Mouse (Mus musculus) CH12.LX (cell line): ENCODE measurements around the gene Specc1l.

ENCODE experiments used
- CTCF ChIP-seq, 2 experiments: IDR thresholded peaks in 1 of 2; conservative IDR thresholded peaks in 1 of 2; 2 replicates each; pipeline ENCODE4 v1.5.1; 2011 to 2012; ENCODE audit warnings: low read depth in 2 of 2, low read length in 2 of 2, improper control_type of control experiment in 1 of 2, inconsistent platforms in 1 of 2, mild to moderate bottlenecking in 1 of 2, moderate library complexity in 1 of 2
- EP300 ChIP-seq: IDR thresholded peaks from 2 replicates; pipeline ENCODE4 v1.6.1; 2011; ENCODE audit warnings: low read length, improper control_type of control experiment
- IRF4 ChIP-seq: IDR thresholded peaks from 2 replicates; pipeline ENCODE4 v1.6.1; 2014; ENCODE audit warnings: low read depth, mild to moderate bottlenecking, inconsistent platforms, low read length, improper control_type of control experiment
- KAT2A ChIP-seq: IDR thresholded peaks from 2 replicates; pipeline ENCODE4 v1.6.1; 2012; ENCODE audit warnings: low read length, improper control_type of control experiment, inconsistent platforms; ENCODE audit not compliant: insufficient replicate concordance
- MXI1 ChIP-seq: IDR thresholded peaks from 2 replicates; pipeline ENCODE4 v1.6.1; 2011; ENCODE audit warnings: mild to moderate bottlenecking, low read depth, low read length, improper control_type of control experiment
- MYC ChIP-seq: IDR thresholded peaks from 2 replicates; pipeline ENCODE4 v1.6.1; 2011; ENCODE audit warnings: low read depth, mild to moderate bottlenecking, improper control_type of control experiment, low read length
- NELFE ChIP-seq: IDR thresholded peaks from 2 replicates; pipeline ENCODE4 v1.6.1; 2011; ENCODE audit warnings: low read depth, low read length, improper control_type of control experiment
- POLR2A ChIP-seq: IDR thresholded peaks from 2 replicates; pipeline ENCODE4 v1.6.1; 2011; ENCODE audit warnings: low read depth, mild to moderate bottlenecking, improper control_type of control experiment, low read length
- POLR2AphosphoS2 ChIP-seq: IDR thresholded peaks from 2 replicates; pipeline ENCODE4 v1.6.1; 2011; ENCODE audit warnings: low read depth, low read length, improper control_type of control experiment
- TBP ChIP-seq: conservative IDR thresholded peaks from 2 replicates; pipeline ENCODE4 v1.6.1; 2011; ENCODE audit warnings: low read depth, low read length, improper control_type of control experiment
- UBTF ChIP-seq: IDR thresholded peaks from 2 replicates; pipeline ENCODE4 v1.6.1; 2012; ENCODE audit warnings: low read depth, mild to moderate bottlenecking, inconsistent platforms, low read length, improper control_type of control experiment, moderate library complexity
- USF2 ChIP-seq: conservative IDR thresholded peaks from 2 replicates; pipeline ENCODE4 v1.6.1; 2011; ENCODE audit warnings: low read depth, low read length, improper control_type of control experiment
- ZC3H11A ChIP-seq: IDR thresholded peaks from 2 replicates; pipeline ENCODE4 v1.6.1; 2012; ENCODE audit warnings: low read depth, mild to moderate bottlenecking, inconsistent platforms, low read length, improper control_type of control experiment

GRCm38 (mm10) chr10:75237166-75237565, 25.3 kb downstream of the Specc1l start:
- no peak for TF ChIP-seq CTCF (conservative IDR thresholded peaks at IDR 0.05 in 1 of 2, IDR thresholded peaks at IDR 0.05 in 1 of 2; ENCODE audit: low read depth in 2 of 2, low read length in 2 of 2)
- TF ChIP-seq POLR2A, result no peak
- no peak for TF ChIP-seq ZC3H11A
- TF ChIP-seq TBP, result no peak
- no peak for TF ChIP-seq POLR2AphosphoS2
- TF ChIP-seq MXI1, result no peak
- TF ChIP-seq EP300, result no peak
- TF ChIP-seq KAT2A, result no peak
- TF ChIP-seq NELFE, result no peak
- no peak for TF ChIP-seq IRF4
- TF ChIP-seq UBTF, result no peak
- no peak for TF ChIP-seq MYC
- TF ChIP-seq USF2, result no peak
